Mouse (Mus musculus): Measurements from ENCODE around the gene Acadsb. TPM values are rescaled to one million over a fixed set of nuclear protein-coding genes. Genes with fewer than 3 reads are reported as not detected.
"Not testable (repeated sequence)": the region's sequence is repeated elsewhere in the genome, so short reads cannot be mapped to it uniquely, and the experiment has no call there.

The Acadsb gene
- 10 to 100 TPM; 76.4 to 77.9 TPM for total RNA-seq (2021)
- long read RNA-seq, experiment 1, full-length matches to known transcripts = 34 of 40 reads
- long read RNA-seq, experiment 1, partial matches to known transcripts = 1 of 40 reads
- long read RNA-seq, experiment 1, other reads (novel, unspliced or antisense) = 5 of 40 reads
- long read RNA-seq, experiment 2, full-length matches to known transcripts = 45 of 49 reads
- long read RNA-seq, experiment 2, partial matches to known transcripts = 1 of 49 reads
- long read RNA-seq, experiment 2, other reads (novel, unspliced or antisense) = 3 of 49 reads

- peak; percentile 98 for DNase-seq (ENCODE audit: low spot score in 2 of 2)
Observed at GRCm38 (mm10) chr7:131410416-131411058, at the start of gene Acadsb, which contains the start of gene Ikzf5. Gene Acadsb (plus strand): TSS chr7:131410601. Gene Ikzf5 (minus strand): TSS chr7:131410521.

DNA sequence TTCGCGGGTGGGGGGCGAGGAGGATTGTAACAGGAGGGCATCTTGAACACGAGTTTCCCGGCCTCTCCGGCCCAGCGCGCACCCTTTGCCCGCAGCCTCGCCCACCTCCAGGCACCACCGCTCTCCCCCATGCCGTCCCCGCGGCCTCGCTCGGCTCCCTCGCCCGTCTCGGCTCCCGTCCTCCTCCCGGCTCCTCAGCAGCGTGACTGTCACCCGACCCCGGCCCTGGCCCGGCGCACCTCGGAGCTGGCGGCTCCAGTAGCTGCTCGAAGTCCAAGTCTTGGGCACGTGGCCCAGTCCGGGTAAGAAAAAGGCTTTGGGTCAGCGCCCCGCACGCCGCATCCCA is 48.2 kb upstream of the Acadsb start:
- peak in 1 of 2 experiments; percentile 47 for DNase-seq (ENCODE audit: low spot score in 2 of 2)

DNA sequence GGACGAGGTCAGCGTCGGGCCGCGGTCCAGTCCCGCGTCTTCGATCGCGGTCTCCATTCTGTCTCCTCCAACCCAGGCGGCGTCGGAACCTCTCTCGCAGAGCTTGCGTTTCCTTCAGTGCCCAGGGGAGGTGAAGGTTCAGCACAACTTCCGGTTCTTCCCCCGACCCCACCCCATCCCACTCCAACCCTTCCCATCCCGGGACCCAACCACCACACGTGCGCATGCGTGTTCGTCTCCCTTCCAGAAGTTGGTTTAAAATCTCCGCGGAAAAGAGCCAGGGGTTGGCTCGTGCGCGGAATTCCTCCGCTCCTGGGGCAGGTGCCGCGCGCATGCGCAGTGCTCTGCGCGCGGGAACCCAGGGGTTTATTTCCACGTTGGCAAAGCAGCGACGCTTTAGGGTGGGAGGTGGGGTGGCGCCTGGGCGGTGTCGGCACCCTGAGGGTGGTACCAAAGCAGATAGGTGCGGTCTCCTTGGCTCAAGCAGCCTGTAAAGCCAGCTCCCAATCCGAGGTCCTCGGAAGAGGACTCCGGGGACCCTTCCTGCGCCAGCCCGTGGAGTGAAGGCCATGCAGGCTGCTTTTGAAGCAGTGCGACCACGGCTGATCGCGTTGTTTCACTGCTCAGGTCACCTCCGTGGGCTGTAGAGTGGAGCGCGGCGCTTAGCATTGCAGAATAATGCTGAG is 47.6 kb upstream of the Acadsb start, which contains the start of gene 2310057M21Rik:
2310057M21Rik (minus strand) TSS at position 145 of the 686 bp plus-strand sequence.
- DNase-seq (ENCODE audit: low spot score in 2 of 2) = peak; percentile 87 to 93

GRCm38 (mm10) chr7:131364131-131364530 is 46.3 kb upstream of the Acadsb start:
- DNase-seq (ENCODE audit: low spot score in 2 of 2) = no peak

- peak; percentile 76 to 89 for DNase-seq (ENCODE audit: low spot score in 2 of 2)
Observed at GRCm38 (mm10) chr7:131370648-131371469, 39.5 kb upstream of the Acadsb start, which contains the start of gene Pstk. Gene Pstk (plus strand): TSS chr7:131371141.

DNA sequence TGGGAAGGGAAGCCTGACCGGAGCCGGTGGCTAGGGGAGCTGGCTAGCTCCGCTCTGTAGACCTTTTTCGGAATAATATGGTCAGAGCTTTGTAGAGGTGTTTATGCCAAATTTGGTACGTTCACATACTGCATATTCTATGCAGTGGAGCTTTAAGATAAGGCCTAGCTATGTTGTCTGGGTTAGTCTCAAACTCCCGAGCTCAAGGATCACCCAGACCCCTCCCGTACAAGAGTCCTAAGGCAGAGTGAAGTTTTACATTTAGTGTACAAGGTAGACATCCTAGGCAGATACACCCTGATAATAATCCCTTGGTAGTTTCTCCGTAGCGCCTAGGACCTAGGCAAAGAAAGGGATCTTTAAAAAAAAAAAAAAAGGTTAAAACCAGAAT is 38.9 kb upstream of the Acadsb start:
- DNase-seq (ENCODE audit: low spot score in 2 of 2) = no peak

DNA sequence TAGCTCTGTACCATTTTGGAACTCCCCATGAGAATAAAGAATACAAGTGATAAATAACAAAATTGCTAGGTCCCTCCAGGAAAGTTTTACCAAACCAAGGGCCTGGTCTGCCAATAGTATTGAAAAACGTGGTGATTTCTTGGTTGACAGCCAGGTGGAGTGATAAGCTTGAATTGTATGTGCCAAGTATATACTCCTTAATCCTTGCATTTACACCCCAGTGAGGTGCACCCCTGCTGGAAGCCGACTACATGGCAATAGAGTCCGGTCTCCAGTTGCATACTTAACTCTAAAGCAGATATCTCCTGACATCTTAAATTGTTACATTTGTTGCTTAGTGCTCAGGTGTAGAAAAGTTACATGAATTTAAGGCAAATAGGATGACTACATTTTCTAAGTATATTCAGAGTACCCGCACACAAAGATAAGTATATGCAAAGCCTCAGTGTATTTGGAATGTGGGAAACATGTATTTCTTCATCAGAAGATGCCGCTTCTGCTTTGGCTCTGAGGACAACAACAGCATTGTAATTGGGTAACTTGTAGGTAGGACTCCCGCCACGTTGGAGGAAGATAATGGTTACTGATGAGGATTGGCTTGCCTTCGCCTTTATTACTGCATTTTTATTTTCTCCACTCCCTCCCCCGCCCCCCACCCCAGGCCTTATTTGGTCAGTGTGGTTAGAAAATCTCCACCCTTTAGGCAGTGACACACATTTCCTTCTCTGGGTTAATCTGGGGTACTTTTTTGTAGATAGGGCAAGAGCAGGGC is 38.3 kb upstream of the Acadsb start:
- no peak for DNase-seq (ENCODE audit: low spot score in 2 of 2)

DNA sequence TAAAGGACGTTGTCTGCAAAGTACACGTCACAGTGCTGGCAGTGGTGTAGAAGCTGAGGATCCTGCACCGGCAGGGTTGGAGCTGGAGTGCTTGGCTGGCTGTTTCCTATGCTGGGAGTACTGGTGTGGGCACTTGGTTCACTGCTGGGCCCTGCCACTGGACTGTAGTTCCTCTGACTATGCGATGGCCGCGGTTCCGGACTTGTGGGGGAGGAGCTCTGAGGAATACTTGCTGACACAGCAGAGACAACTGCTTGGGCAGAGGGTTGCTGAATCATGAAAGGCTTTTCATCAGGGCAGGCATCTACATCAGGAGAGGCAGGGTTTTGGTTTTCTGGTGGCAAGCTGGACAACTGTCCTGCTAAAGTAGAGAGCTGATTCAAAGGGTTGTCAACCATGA is 18.6 kb upstream of the Acadsb start:
- not testable (repeated sequence) for DNase-seq (ENCODE audit: low spot score in 2 of 2)

- DNase-seq (ENCODE audit: low spot score in 2 of 2) = no peak
Observed at GRCm38 (mm10) chr7:131409321-131409987, 947 bp upstream of the Acadsb start.

GRCm38 (mm10) chr7:131409988-131410385 is 414 bp upstream of the Acadsb start:
- DNase-seq (ENCODE audit: low spot score in 2 of 2) = no peak

DNA sequence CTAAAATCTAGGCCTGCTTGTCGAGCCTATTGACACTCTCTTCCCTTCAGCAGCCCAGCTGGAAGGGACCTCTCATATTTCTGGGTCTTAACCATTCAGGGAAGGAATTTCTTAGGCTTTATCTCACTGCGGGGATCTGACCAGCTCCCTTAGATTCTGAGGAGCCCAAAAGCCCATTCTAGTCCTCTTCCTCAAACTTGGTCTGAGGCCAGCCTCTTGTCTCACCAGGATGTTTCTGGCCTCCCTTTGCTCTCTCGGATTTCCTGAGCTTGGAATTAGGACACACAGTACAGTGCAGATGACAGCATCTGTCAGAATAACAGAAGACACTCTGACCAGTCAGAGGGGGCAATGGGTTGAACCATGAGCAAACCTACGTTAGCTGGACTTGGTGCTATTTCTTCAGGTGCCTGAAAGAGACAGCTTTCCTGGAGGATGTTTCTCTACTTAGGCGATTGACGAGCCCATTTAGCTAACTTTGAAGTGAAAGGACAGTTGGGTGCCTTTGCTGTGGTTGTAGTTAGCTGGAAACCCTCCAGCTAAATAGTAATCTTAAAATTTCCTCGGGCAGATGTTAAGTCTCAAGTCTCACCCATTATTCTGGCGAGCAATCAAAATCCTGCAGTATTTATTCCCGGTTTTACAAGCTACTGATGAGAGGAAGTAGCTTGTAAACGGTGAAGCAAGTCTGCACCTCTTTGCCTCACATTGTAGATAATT is 980 bp downstream of the Acadsb start:
- peak in 1 of 2 experiments; percentile 14 for DNase-seq (ENCODE audit: low spot score in 2 of 2)

- DNase-seq (ENCODE audit: low spot score in 2 of 2) = no peak
Observed at GRCm38 (mm10) chr7:131411941-131412270, 1.5 kb downstream of the Acadsb start.

DNA sequence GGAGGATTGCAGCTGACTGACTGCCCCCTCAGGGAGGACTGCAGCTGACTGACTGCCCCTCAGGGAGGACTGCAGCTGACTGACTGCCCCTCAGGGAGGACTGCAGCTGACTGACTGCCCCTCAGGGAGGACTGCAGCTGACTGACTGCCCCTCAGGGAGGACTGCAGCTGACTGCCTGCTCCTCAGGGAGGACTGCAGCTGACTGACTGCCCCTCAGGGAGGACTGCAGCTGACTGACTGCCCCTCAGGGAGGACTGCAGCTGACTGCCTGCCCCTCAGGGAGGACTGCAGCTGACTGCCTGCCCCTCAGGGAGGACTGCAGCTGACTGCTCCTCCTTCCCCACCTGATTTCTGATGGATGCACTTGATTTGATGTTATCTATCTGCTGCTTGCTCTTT is 6.3 kb downstream of the Acadsb start:
- not testable (repeated sequence) for DNase-seq (ENCODE audit: low spot score in 2 of 2)

GRCm38 (mm10) chr7:131417605-131418004 is 7.2 kb downstream of the Acadsb start:
- DNase-seq (ENCODE audit: low spot score in 2 of 2) = no peak

DNA sequence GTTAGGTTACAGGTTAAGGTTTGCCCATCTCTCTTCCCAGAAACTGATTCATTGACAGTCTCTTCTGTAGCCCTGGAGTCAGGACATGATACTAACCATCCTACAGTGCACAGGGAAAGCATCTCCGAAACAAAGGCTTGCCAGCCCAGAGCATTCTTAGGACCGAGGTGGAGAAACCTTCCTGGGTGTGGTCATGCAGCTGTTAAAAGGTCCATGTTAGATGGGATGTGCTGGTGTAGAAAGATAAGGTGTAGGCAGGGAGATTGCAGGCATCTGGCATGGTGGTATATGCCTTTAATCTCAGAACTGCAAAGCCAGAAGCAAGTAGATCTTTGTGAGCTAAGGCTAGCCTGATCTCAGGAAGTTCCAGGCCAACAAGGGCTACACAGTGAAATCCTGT is 14.5 kb downstream of the Acadsb start:
- DNase-seq (ENCODE audit: low spot score in 2 of 2) = no peak

DNA sequence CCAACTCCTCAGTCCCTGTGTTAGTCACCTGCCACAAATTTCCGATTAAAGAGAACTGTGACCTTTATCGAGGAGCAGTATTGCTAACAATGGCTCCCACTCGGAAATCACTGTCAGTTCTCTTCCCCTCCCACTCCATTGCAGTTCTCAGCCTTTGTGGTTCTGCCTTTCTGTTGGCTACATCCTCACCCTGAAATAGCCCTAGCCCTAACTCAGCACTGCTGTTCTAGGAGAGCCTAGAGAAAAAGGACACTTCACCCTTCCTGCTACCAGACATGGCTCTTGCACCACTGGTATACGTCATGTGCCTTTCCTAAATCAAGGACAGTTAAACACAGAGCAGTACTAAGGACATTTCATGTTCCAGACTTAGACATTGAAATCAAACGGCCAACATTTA is 16.9 kb downstream of the Acadsb start:
- DNase-seq (ENCODE audit: low spot score in 2 of 2) = no peak

GRCm38 (mm10) chr7:131432244-131432643 is 21.8 kb downstream of the Acadsb start:
- DNase-seq (ENCODE audit: low spot score in 2 of 2) = no peak

- DNase-seq (ENCODE audit: low spot score in 2 of 2) = no peak
Observed at GRCm38 (mm10) chr7:131434276-131434675, 23.9 kb downstream of the Acadsb start.

- no peak for DNase-seq (ENCODE audit: low spot score in 2 of 2)
Observed at GRCm38 (mm10) chr7:131437051-131437450, 26.6 kb downstream of the Acadsb start.

All from gastrocnemius, postnatal 4 days (tissue).